ENCODE assay signal across 12 mouse cellular contexts in the genomic region with DNA sequence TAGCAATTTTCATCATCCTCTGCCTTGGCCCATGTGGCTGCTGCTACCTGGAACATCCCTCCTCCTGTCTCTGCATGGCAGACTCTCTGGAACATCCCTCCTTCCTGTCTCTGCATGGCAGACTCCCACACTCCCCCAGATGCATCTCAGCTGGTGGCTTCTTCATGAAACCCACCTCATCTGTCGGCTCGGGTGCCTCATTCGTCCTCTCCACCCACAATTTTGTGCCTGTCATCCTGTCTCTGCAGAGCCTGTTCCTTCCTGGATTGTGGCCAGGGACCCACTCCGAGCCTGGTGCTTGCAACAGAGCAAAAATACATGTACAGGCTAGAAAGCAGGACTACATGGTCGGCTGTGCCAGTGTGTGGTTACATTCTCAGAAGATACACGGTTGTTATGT.
DNase-seq lines count a peak whose midpoint lies in the region; TF ChIP-seq lines count a peak whose summit lies in the region.
"Had no signal": no experiment of that assay in that cellular context is flagged by ENCODE, and none has a peak within 500 bp of the region (broad histone marks: within the 10 kb centered on the region; RNA-seq: fewer than 3 reads in every experiment).

No protein-coding gene starts in this region.

- peak; percentile 15 for DNase-seq in heart, postnatal 4 days
- no peak for DNase-seq in heart, adult 2 months
- peak; percentile 3 for DNase-seq in ovary, adult 18-20 months (ENCODE audit: low spot score)
- no peak for DNase-seq in ovary, postnatal 36 days (ENCODE audit: low spot score)
- peak; percentile 65 to 79 for DNase-seq in left cerebral cortex, adult 9 months (ENCODE audit: low spot score in 2 of 2)
- DNase-seq in spleen, postnatal 14 days (ENCODE audit: low spot score in 2 of 2), result no peak
- no peak for DNase-seq in urinary bladder, postnatal 25 days (ENCODE audit: low spot score)
- DNase-seq: adrenal gland, adult 2 months; heart, adult 18-20 months; thymus, adult 18-20 months had no signal

- TF ChIP-seq CTCF in heart, adult 2 months (IDR thresholded peaks at IDR 0.05), result no peak

- H3K4me1 ChIP-seq in heart, adult 2 months (ENCODE audit: control insufficient read depth, insufficient read depth, low read length), result peaks cover 3% of the 10 kb centered on the region; the same call in 1 of the 2 replicates
- H3K4me1 ChIP-seq: embryonic facial prominence, embryonic 12.5 days had no signal

- no peak overlapping the region for H3K4me3 ChIP-seq in heart, adult 2 months
- H3K4me3 ChIP-seq: embryonic facial prominence, embryonic 12.5 days; forebrain, embryonic 15.5 days had no signal

- no peak for TF ChIP-seq POLR2A in heart, adult 2 months (IDR thresholded peaks at IDR 0.05; ENCODE audit: insufficient read depth, low read depth, low read length)

- H3K27me3 ChIP-seq in heart, adult 2 months (ENCODE audit: control insufficient read depth, insufficient read depth, low read length), result no peaks in the 10 kb centered on the region
- H3K27me3 ChIP-seq: embryonic facial prominence, embryonic 12.5 days; forebrain, embryonic 15.5 days had no signal

- H3K27ac ChIP-seq in heart, adult 2 months, result no peak overlapping the region
- H3K27ac ChIP-seq: embryonic facial prominence, embryonic 12.5 days; forebrain, embryonic 15.5 days had no signal

- H3K36me3 ChIP-seq in heart, adult 2 months (ENCODE audit: control insufficient read depth, insufficient read depth, low read length), result no peaks in the 10 kb centered on the region; the same call in 1 of the 2 replicates
- H3K36me3 ChIP-seq: embryonic facial prominence, embryonic 12.5 days; forebrain, embryonic 15.5 days had no signal

- H3K79me2 ChIP-seq in heart, adult 2 months (replicated peaks; ENCODE audit: control insufficient read depth, insufficient read depth, low read length), result no peaks in the 10 kb centered on the region

- 17% methylated on average over 6 of the region's 6 CpGs for WGBS in heart, adult 2 months

- intact Hi-C loops in heart, adult 2 months (cut with DNase I), result no loop called here

- H3K9ac ChIP-seq in heart, adult 2 months (ENCODE audit: low read depth, low read length), result no peak overlapping the region
- H3K9ac ChIP-seq: embryonic facial prominence, embryonic 12.5 days; forebrain, embryonic 15.5 days had no signal

- no peak for TF ChIP-seq EP300 in heart, adult 2 months (IDR thresholded peaks at IDR 0.05; ENCODE audit: insufficient read depth, low read depth, low read length)

Comparison
In these comparisons a context has a peak if more than half of its experiments do, and no peak if none do; other contexts are left out.
1. DNase-seq: peak in heart, postnatal 4 days (single experiment), ovary, adult 18-20 months (single experiment) and left cerebral cortex, adult 9 months (2 of 2); none in heart, adult 2 months (0 of 2), ovary, postnatal 36 days (single experiment), spleen, postnatal 14 days (0 of 2) and urinary bladder, postnatal 25 days (single experiment).